Mouse (Mus musculus) urinary bladder, postnatal 4 days (tissue): ENCODE data around the gene Nubpl.
"Not testable (repeated sequence)": the region's sequence is repeated elsewhere in the genome, so short reads cannot be mapped to it uniquely, and the experiment has no call there.

ENCODE experiments used
- DNase-seq, 2 experiments: peaks; one replicate each; pipeline ENCODE4 v3.0.0; 2021 to 2022; ENCODE audit warnings: low spot score in 2 of 2

The Nubpl gene

DNA sequence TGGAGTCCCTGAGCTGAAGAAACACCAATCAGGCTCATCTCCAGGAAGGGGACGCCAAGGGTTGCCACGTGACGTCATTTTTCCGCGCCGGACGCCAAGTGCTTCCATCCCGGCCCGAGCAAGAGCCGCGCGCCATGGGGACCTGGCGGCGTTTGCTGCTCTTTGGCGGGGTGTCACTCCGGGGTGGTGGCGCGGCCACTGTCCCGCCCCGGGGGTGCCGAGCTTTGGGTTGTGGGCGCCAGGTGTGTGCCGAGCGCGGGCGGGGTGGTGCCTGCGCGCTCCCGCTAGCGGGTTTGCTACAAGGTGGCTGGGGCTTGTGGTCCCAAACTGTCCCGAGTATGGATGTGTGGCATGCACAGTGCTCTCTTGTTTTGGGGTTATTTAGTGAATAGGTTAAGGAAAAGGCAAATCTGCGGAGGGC, at the start of gene Nubpl:
Gene Nubpl (plus strand): TSS at position 88 of the 421 bp plus-strand sequence.
- DNase-seq: peak; percentile 88 to 96

GRCm38 (mm10) chr12:52049324-52049723, 48.2 kb upstream of the Nubpl start:
- no peak for DNase-seq

GRCm38 (mm10) chr12:52079296-52079695, 18.2 kb upstream of the Nubpl start:
- not testable (repeated sequence) for DNase-seq

DNA sequence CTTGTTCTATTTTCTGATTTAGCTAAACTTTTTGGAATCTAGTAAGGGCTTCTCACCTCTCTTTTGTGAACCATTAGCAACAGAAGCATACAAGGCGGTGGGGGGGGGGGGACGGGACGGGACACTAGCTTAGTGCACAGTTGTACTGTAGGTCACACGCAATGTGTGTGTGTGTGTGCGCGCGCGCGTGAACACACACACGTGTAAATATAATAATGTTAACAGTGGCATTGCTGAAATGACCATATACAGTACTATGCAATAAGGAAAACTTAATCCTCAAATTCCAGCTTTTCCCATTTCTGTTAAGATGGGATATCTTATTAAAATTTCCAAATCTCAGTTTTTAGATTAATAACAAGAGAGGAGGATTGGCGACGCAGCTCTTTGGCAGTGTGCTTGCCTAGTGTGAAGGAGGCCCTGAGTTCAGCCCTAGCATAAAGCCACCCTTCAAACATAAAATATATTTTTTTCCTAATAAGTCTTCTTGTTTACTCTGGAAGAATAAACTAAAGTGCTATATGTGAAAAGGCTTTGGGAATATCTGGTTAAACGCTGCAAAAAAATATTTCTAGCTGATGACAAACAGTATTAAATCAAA, 388 bp upstream of the Nubpl start:
- no peak for DNase-seq

- DNase-seq: no peak
Measured at GRCm38 (mm10) chr12:52120276-52120675, 22.7 kb downstream of the Nubpl start.

GRCm38 (mm10) chr12:52126407-52126806, 28.9 kb downstream of the Nubpl start:
- DNase-seq: no peak

GRCm38 (mm10) chr12:52129072-52129471, 31.5 kb downstream of the Nubpl start:
- DNase-seq: no peak

- peak in 1 of 2 experiments; percentile 62 for DNase-seq
Measured at GRCm38 (mm10) chr12:52132256-52132655, 34.7 kb downstream of the Nubpl start.

- DNase-seq: no peak
Measured at GRCm38 (mm10) chr12:52138296-52138695, 40.8 kb downstream of the Nubpl start.

GRCm38 (mm10) chr12:52146639-52147038, 49.1 kb downstream of the Nubpl start:
- DNase-seq: no peak

DNA sequence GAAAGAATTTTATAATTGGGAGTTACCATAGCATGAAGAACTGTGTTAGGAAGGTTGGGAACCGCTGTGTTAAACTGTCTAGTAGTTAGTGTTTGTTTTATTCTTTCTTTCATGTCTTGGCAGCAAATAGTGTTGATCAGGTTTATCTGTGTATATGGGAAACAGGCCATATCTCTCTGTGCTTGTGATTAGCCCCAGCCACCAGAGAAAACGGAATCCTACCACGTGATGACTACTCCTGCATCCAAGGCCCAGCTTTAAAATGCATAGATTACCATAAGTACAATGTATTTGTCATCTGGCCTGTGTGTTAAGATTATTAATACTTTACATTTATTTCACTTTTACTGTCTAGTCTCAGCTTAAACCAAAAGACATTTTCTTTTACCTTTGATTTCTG, 51.9 kb downstream of the Nubpl start:
- no peak for DNase-seq

DNA sequence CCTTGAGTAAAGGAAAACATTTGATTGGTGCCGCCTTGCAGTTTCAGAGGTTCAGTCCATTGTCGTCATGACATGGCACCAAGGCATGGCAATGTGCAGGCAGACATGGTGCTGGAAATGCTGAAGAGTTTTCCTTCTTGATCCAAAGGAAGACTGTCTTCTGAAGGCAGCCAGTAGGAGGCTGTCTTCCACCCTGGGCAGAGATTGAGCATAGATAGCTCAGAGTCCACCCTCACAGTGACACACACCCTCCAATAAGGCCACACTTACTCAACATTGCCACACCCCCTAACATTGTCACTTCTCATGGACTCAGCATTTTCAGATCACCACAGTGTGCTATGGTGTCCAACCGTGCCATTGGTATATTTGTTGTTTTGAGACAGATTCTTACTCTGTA, 54.5 kb downstream of the Nubpl start:
- DNase-seq: no peak

- DNase-seq: no peak
Measured at GRCm38 (mm10) chr12:52154906-52155305, 57.4 kb downstream of the Nubpl start.

- DNase-seq: no peak
Measured at GRCm38 (mm10) chr12:52164414-52164813, 66.9 kb downstream of the Nubpl start.

- DNase-seq: no peak
Measured at GRCm38 (mm10) chr12:52186205-52186793, 88.8 kb downstream of the Nubpl start.

- DNase-seq: no peak
Measured at GRCm38 (mm10) chr12:52186963-52187590, 89.5 kb downstream of the Nubpl start.

GRCm38 (mm10) chr12:52198471-52198870, 100.9 kb downstream of the Nubpl start:
- DNase-seq: no peak

GRCm38 (mm10) chr12:52209121-52209610, 111.6 kb downstream of the Nubpl start:
- DNase-seq: no peak

GRCm38 (mm10) chr12:52211144-52211543, 113.6 kb downstream of the Nubpl start:
- no peak for DNase-seq

GRCm38 (mm10) chr12:52214837-52215236, 117.3 kb downstream of the Nubpl start:
- no peak for DNase-seq

DNA sequence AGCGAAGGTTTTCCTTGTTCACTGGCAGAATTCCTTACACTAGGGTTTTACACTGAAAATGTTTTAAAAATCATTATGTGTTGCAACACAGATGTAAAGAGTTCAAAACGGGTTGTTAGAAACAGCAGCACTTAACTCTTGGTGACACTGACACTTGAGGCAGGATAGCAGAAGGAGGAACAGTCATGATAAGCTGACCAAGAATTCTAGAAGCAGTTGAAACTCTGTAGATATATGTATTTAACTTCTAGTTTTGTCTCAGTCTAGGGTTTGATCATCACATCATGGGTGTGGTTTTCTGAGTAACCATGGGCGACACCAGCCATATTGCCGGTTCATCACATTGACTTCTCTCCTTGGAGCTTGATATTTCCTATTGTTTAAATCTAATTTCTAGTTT, 127.4 kb downstream of the Nubpl start:
- no peak for DNase-seq

- DNase-seq: no peak
Measured at GRCm38 (mm10) chr12:52228746-52229145, 131.2 kb downstream of the Nubpl start.

DNA sequence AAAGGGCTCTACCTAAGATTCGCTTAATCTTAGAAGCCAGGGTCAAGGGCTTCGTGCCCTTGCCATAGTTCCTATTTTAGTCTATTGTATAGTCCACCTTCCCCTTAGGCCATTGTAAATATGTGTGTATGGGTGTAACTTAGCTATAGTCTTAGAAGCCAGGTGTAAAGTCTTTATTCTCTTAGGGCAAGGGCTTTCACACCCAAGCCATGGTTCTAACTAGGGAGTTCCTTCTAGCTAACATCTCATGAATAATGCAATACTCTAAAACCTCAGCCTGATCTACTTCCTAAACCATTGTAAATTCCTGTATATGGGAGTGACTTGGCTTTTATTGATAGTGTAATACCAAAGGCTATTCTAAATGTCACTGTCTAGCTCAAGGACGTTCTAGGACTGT, 134.4 kb downstream of the Nubpl start:
- not testable (repeated sequence) for DNase-seq
